Mouse (Mus musculus) lung, embryonic 14.5 days (tissue): ENCODE measurements at regions not wholly inside any gene's neighbourhood (a gene's known extent, or its start where the extent isn't known, plus 50 kb on each side); places are given as distances from the start of the nearest gene placed in this dataset.
"Not testable (repeated sequence)": the region's sequence is repeated elsewhere in the genome, so short reads cannot be mapped to it uniquely, and the experiment has no call there.

Source experiments
- ATAC-seq: fragments of 200-750 bp; cut with Nextera tagmentation; 2 replicates; pipeline ENCODE4 v1.8.0; 2017; ENCODE audit warnings: mild to moderate bottlenecking, moderate TSS enrichment, moderate library complexity; ENCODE audit not compliant: insufficient read depth
- DNase-seq: peaks from one replicate; pipeline ENCODE4 v3.0.0-alpha.2; 2015
- H3K27ac ChIP-seq: fragments of 300-500 bp; sonication (generic); 2 replicates; pipeline ENCODE4 v1.5.1; 2014; ENCODE audit warnings: low read depth, mild to moderate bottlenecking, moderate library complexity
- H3K27me3 ChIP-seq: fragments of 300-500 bp; sonication (generic); 2 replicates; pipeline ENCODE4 v1.6.1; 2014; ENCODE audit warnings: low read length, control low read depth; ENCODE audit not compliant: insufficient read depth
- H3K36me3 ChIP-seq: fragments of 300-500 bp; sonication (generic); 2 replicates; pipeline ENCODE4 v1.6.1; 2014; ENCODE audit warnings: control low read depth; ENCODE audit not compliant: insufficient read depth
- H3K4me1 ChIP-seq: fragments of 300-500 bp; sonication (generic); 2 replicates; pipeline ENCODE4 v1.6.1; 2014; ENCODE audit warnings: antibody characterized with exemption, control low read depth; ENCODE audit not compliant: insufficient read depth
- H3K4me2 ChIP-seq: fragments of 300-500 bp; sonication (generic); 2 replicates; pipeline ENCODE4 v1.6.1; 2014; ENCODE audit warnings: mild to moderate bottlenecking
- H3K4me3 ChIP-seq: fragments of 300-500 bp; sonication (generic); 2 replicates; pipeline ENCODE4 v1.5.1; 2014; ENCODE audit warnings: low read depth, low read length
- H3K9ac ChIP-seq: fragments of 300-500 bp; sonication (generic); 2 replicates; pipeline ENCODE4 v1.6.1; 2014
- H3K9me3 ChIP-seq: fragments of 300-500 bp; sonication (generic); 2 replicates; pipeline ENCODE4 v1.6.1; 2016; ENCODE audit warnings: low read depth, low read length, control low read depth
- CTCF ChIP-seq: IDR thresholded peaks from 2 replicates; pipeline ENCODE4 v1.5.1; 2016; ENCODE audit warnings: antibody characterized with exemption, low read depth
- WGBS: fragments of 180-500 bp; shearing (Covaris S2); extraction: QIAGEN DNeasy Blood & Tissue Kit; methylation state at CpG from one replicate; pipeline ENCODE4 v1.1.7; 2014; 5-methylcytosine and 5-hydroxymethylcytosine counted together

GRCm38 (mm10) chr8:15562310-15563296, 516.7 kb upstream of the BB014433 start:
- TF ChIP-seq CTCF = no peak
- ATAC-seq (no peak), DNase-seq (no peak)
- Histone ChIP-seq H3K9me3 (no peaks in the 10 kb centered on the region), H3K27me3 (no peaks in the 10 kb centered on the region), H3K4me1 (no peaks in the 10 kb centered on the region), H3K4me3 (no peak overlapping the region), H3K9ac (no peak overlapping the region), H3K27ac (no peak overlapping the region), H3K4me2 (no peak overlapping the region), H3K36me3 (no peaks in the 10 kb centered on the region)
- 76% methylated on average over 39 of the region's 39 CpGs for WGBS

- Histone ChIP-seq H3K36me3 (no peaks in the 10 kb centered on the region), H3K4me1 (no peaks in the 10 kb centered on the region), H3K4me2 (no peak overlapping the region), H3K4me3 (no peak overlapping the region), H3K27ac (no peak overlapping the region), H3K27me3 (no peaks in the 10 kb centered on the region), H3K9ac (no peak overlapping the region), H3K9me3 (no peaks in the 10 kb centered on the region)
- WGBS = 80% methylated on average over 4 of the region's 4 CpGs
- no peak for TF ChIP-seq CTCF
- ATAC-seq (no peak), DNase-seq (no peak)
These were observed 486.1 kb upstream of the BB014433 start for GRCm38 (mm10) chr8:15532027-15532426.

- DNase-seq (no peak), ATAC-seq (no peak)
- Histone ChIP-seq H3K27ac (no peak overlapping the region), H3K36me3 (no peaks in the 10 kb centered on the region), H3K4me3 (no peak overlapping the region), H3K4me1 (no peaks in the 10 kb centered on the region), H3K4me2 (no peak overlapping the region), H3K9me3 (no peaks in the 10 kb centered on the region), H3K9ac (no peak overlapping the region), H3K27me3 (no peaks in the 10 kb centered on the region)
- 92% methylated on average over 3 of the region's 3 CpGs for WGBS
- no peak for TF ChIP-seq CTCF
These were observed 479.6 kb upstream of the BB014433 start for GRCm38 (mm10) chr8:15525461-15525860.

DNA sequence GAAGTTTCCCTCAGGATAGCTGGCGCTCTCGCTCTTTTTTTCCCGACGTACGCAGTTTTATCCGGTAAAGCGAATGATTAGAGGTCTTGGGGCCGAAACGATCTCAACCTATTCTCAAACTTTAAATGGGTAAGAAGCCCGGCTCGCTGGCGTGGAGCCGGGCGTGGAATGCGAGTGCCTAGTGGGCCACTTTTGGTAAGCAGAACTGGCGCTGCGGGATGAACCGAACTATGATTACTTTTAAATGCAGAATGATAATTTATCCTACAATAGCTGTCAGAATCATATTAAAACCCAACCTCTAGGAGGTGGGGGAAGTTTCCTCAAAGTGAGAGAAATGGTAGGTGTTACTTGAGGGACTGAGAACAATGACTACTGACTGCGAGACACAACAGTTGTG, 474.0 kb upstream of the BB014433 start:
- not testable (repeated sequence) for H3K27ac ChIP-seq, H3K27me3 ChIP-seq, H3K9me3 ChIP-seq, H3K9ac ChIP-seq, H3K36me3 ChIP-seq, H3K4me1 ChIP-seq, DNase-seq, ATAC-seq, H3K4me2 ChIP-seq, H3K4me3 ChIP-seq
- WGBS = 71% methylated on average over 17 of the region's 19 CpGs

DNA sequence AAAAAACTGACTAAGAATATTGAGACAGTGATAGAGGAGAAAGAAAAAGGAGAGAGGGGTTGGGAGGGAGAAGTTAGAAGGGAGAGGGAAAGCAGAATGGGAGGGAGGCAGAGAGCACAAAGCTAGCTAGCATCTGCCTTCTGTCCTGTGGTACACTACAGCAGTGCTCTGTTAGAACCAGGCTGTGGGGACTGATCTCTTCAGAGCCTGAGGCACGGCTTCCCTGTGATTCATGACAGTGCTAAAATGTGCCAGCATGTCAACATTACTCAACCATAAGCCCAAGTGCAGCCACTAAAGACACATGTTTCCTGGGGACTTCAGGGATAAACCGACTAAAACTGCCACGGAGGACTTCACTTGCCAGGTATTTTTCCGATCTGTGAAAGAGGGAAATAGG, 455.1 kb upstream of the BB014433 start:
- no peak overlapping the region for H3K9ac ChIP-seq
- DNase-seq = no peak
- 73% methylated on average over 4 of the region's 4 CpGs for WGBS

GRCm38 (mm10) chr8:15497566-15497965, 451.7 kb upstream of the BB014433 start:
- peak; percentile 62; the same call in 1 of the 2 replicates for ATAC-seq
- no peak for TF ChIP-seq CTCF
- H3K4me1 ChIP-seq = no peaks in the 10 kb centered on the region
- H3K36me3 ChIP-seq = no peaks in the 10 kb centered on the region
- no peaks in the 10 kb centered on the region for H3K9me3 ChIP-seq
- H3K27me3 ChIP-seq = no peaks in the 10 kb centered on the region
- no peak overlapping the region for H3K27ac ChIP-seq
- H3K9ac ChIP-seq = no peak overlapping the region
- no peak overlapping the region for H3K4me3 ChIP-seq
- H3K4me2 ChIP-seq = no peak overlapping the region
- WGBS = 69% methylated on average over 5 of the region's 5 CpGs
- peak; percentile 62 for DNase-seq

More for the DNA sequence above, 455.1 kb upstream of the BB014433 start:
- H3K9me3 ChIP-seq = no peaks in the 10 kb centered on the region
- no peaks in the 10 kb centered on the region for H3K27me3 ChIP-seq
- H3K36me3 ChIP-seq = no peaks in the 10 kb centered on the region
- no peak for ATAC-seq
- no peaks in the 10 kb centered on the region for H3K4me1 ChIP-seq
- no peak overlapping the region for H3K27ac ChIP-seq
- TF ChIP-seq CTCF = no peak
- H3K4me3 ChIP-seq = no peak overlapping the region
- H3K4me2 ChIP-seq = no peak overlapping the region

GRCm38 (mm10) chr8:15496248-15496647, 450.4 kb upstream of the BB014433 start:
- TF ChIP-seq CTCF = no peak
- no peaks in the 10 kb centered on the region for H3K27me3 ChIP-seq
- WGBS = 67% methylated on average over 11 of the region's 11 CpGs
- H3K9ac ChIP-seq = no peak overlapping the region
- no peak for ATAC-seq
- no peaks in the 10 kb centered on the region for H3K4me1 ChIP-seq
- no peak overlapping the region for H3K4me2 ChIP-seq
- no peak overlapping the region for H3K4me3 ChIP-seq
- H3K27ac ChIP-seq = no peak overlapping the region
- H3K36me3 ChIP-seq = no peaks in the 10 kb centered on the region
- H3K9me3 ChIP-seq = no peaks in the 10 kb centered on the region
- no peak for DNase-seq
